Mouse (Mus musculus): Measurements from ENCODE around the gene Fam120b.

DNA sequence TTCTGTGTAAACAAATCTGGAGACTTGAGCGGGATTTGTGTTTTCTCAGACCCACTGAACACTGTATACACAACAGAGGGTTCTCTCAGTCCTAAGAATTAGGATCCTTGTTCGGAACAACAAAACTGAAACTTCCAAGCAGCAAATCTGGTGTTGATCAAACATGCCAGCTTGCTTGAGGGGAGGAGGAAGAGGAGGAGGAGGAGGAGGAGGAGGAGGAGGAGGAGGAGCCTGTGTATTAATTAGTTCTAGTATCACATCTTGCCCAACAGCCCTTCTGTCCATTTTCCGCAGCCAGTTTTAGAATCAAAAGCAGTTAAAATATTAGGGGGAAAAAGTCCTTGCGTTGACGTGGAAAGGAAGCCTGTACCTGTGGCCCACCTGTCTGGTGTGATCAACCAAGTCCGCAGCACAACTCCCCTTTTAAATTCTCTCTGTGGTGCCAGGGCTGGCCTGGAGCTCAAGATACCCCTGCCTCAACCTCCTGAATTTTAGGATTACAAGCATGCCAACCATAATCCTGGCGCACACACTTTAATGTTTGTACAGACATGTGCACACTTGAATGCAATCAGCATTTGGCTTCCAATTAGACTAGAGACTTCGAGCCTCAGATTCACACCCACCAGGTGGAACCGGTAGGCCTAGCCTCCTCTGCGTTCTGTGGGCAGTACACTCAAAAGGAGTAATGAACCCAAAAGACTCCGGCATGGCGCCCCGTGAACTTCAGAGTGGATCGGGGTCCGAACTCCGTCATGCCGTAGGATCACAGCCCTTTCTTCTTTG, 16.1 kb upstream of the Fam120b start:
- no peak for TF ChIP-seq CTCF (IDR thresholded peaks at IDR 0.05; ENCODE audit: insufficient read depth, low read length)
- TF ChIP-seq POLR2A (IDR thresholded peaks at IDR 0.05; ENCODE audit: borderline replicate concordance, extremely low read depth, low read depth, low read length), result no peak
